11 mouse cellular contexts compared by ENCODE assay signal in the genomic region with DNA sequence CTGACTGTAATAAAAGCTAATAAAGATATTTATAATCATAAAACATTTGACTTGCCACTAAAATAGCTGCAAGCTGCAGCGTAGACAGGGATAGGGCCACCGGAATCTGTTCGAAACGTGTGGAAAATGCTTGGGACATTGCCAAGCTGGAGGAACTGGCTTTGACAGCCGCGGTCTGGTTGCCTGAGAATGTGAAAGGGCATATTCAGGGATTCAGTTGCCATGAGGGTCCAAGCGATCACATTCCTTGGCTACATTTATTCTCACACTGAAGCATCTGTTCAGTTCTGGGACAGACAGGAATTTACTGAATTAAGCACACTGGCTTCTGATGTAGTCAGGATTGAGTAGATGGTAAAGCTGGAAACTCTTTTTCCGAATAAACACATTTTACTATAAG. TPM values are rescaled to one million over a fixed set of nuclear protein-coding genes. Genes with fewer than 3 reads are reported as not detected.
DNase-seq lines count a peak whose midpoint lies in the region; ATAC-seq lines count a peak whose summit lies in the region.
"Had no signal": no experiment of that assay in that cellular context is flagged by ENCODE, and none has a peak within 500 bp of the region (broad histone marks: within the 10 kb centered on the region; RNA-seq: fewer than 3 reads in every experiment).

No protein-coding gene starts in this region.

- no peaks in the 10 kb centered on the region for H3K4me1 ChIP-seq in forebrain, embryonic 14.5 days (ENCODE audit: control insufficient read depth, insufficient read depth, low read length)
- no peaks in the 10 kb centered on the region for H3K4me1 ChIP-seq in forebrain, embryonic 11.5 days (replicated peaks; ENCODE audit: control insufficient read depth, insufficient read depth, low read length)
- no peaks in the 10 kb centered on the region for H3K4me1 ChIP-seq in kidney, embryonic 14.5 days (ENCODE audit: control insufficient read depth, insufficient read depth, low read length)

- H3K27me3 ChIP-seq in forebrain, embryonic 14.5 days (replicated peaks; ENCODE audit: control insufficient read depth, insufficient read depth, low read length) = no peaks in the 10 kb centered on the region
- no peaks in the 10 kb centered on the region for H3K27me3 ChIP-seq in forebrain, embryonic 11.5 days (ENCODE audit: control insufficient read depth, insufficient read depth, low read length)
- no peaks in the 10 kb centered on the region for H3K27me3 ChIP-seq in kidney, embryonic 14.5 days (ENCODE audit: control insufficient read depth, insufficient read depth, low read length)

- DNase-seq in forebrain, embryonic 14.5 days (ENCODE audit: low spot score) = peak; percentile 58
- no peak for DNase-seq in forebrain, embryonic 11.5 days (ENCODE audit: low spot score)
- peak; percentile 25 for DNase-seq in kidney, adult 18-20 months
- DNase-seq in right cerebral cortex, postnatal 4 days = peak; percentile 32
- DNase-seq in right cerebral cortex, adult 2 months (ENCODE audit: low spot score in 2 of 2) = no peak
- DNase-seq in thymus, postnatal 14 days = no peak
- no peak for DNase-seq in urinary bladder, adult 18-20 months (ENCODE audit: low spot score in 2 of 2)
- DNase-seq: cerebellum, adult 9-10 months had no signal

- no peaks in the 10 kb centered on the region for H3K36me3 ChIP-seq in forebrain, embryonic 14.5 days (ENCODE audit: control insufficient read depth, insufficient read depth, low read length)
- no peaks in the 10 kb centered on the region for H3K36me3 ChIP-seq in forebrain, embryonic 11.5 days (ENCODE audit: control insufficient read depth, insufficient read depth, low read length)
- H3K36me3 ChIP-seq in kidney, embryonic 14.5 days (ENCODE audit: control insufficient read depth, insufficient read depth, low read length) = no peaks in the 10 kb centered on the region

- no peaks in the 10 kb centered on the region for H3K9me3 ChIP-seq in forebrain, embryonic 14.5 days (replicated peaks; ENCODE audit: control insufficient read depth, low read length)
- no peaks in the 10 kb centered on the region for H3K9me3 ChIP-seq in forebrain, embryonic 11.5 days (ENCODE audit: control insufficient read depth, low read length)
- no peaks in the 10 kb centered on the region for H3K9me3 ChIP-seq in kidney, embryonic 14.5 days (ENCODE audit: control insufficient read depth, low read length)

- no peak overlapping the region for H3K9ac ChIP-seq in forebrain, embryonic 14.5 days (ENCODE audit: low read length)
- H3K9ac ChIP-seq in forebrain, embryonic 11.5 days (ENCODE audit: low read length) = no peak overlapping the region
- H3K9ac ChIP-seq in kidney, embryonic 14.5 days (ENCODE audit: low read depth, low read length) = no peak overlapping the region

- no peak for ATAC-seq in forebrain, embryonic 14.5 days
- no peak for ATAC-seq in forebrain, embryonic 11.5 days (replicated peaks; ENCODE audit: low FRiP score)
- no peak for ATAC-seq in kidney, embryonic 14.5 days (ENCODE audit: low FRiP score, low TSS enrichment)

- H3K4me3 ChIP-seq in forebrain, embryonic 14.5 days (ENCODE audit: low read depth, low read length) = no peak overlapping the region
- H3K4me3 ChIP-seq in forebrain, embryonic 11.5 days (ENCODE audit: low read depth, low read length) = no peak overlapping the region
- H3K4me3 ChIP-seq in kidney, embryonic 14.5 days (ENCODE audit: low read length) = no peak overlapping the region
- H3K4me3 ChIP-seq: erythroblast, embryonic 14.5 days had no signal

- no peak overlapping the region for H3K4me2 ChIP-seq in forebrain, embryonic 14.5 days (ENCODE audit: low read length)
- no peak overlapping the region for H3K4me2 ChIP-seq in forebrain, embryonic 11.5 days (ENCODE audit: low read depth, low read length, severe bottlenecking)
- H3K4me2 ChIP-seq in kidney, embryonic 14.5 days (replicated peaks; ENCODE audit: low read depth, low read length) = no peak overlapping the region

- H3K27ac ChIP-seq in forebrain, embryonic 14.5 days (ENCODE audit: low read depth, low read length) = no peak overlapping the region
- no peak overlapping the region for H3K27ac ChIP-seq in forebrain, embryonic 11.5 days (ENCODE audit: low read depth, low read length)
- no peak overlapping the region for H3K27ac ChIP-seq in kidney, embryonic 14.5 days (ENCODE audit: low read depth, low read length)

- 59% methylated on average over 8 of the region's 8 CpGs for WGBS in forebrain, embryonic 14.5 days
- 94% methylated on average over 8 of the region's 8 CpGs for WGBS in forebrain, embryonic 11.5 days
- WGBS in kidney, embryonic 14.5 days = 60% methylated on average over 8 of the region's 8 CpGs

RNA-seq across cellular contexts. Expression of a gene that starts 14.2 kb away (rescaled TPM):
- polyA plus RNA-seq in forebrain, embryonic 14.5 days (2014; fragmentation: Nextera tagmentation; extraction: Ambion mirVana) = 118 and 126 TPM in 2 replicates
- 136 and 137 TPM in 2 replicates for polyA plus RNA-seq in forebrain, embryonic 11.5 days (2014; fragmentation: Nextera tagmentation; extraction: Ambion mirVana)
- 113 and 147 TPM in 2 replicates for polyA plus RNA-seq in kidney, embryonic 14.5 days (2014; fragmentation: Nextera tagmentation; extraction: Ambion mirVana)

RNA-seq across cellular contexts. Expression of a gene that starts 14.2 kb away (rescaled TPM):
- 531 and 625 TPM in 2 replicates for polyA plus RNA-seq in forebrain, embryonic 14.5 days (2014; fragmentation: Nextera tagmentation; extraction: Ambion mirVana)
- 502 and 538 TPM in 2 replicates for polyA plus RNA-seq in forebrain, embryonic 11.5 days (2014; fragmentation: Nextera tagmentation; extraction: Ambion mirVana)
- polyA plus RNA-seq in kidney, embryonic 14.5 days (2014; fragmentation: Nextera tagmentation; extraction: Ambion mirVana) = 691 and 852 TPM in 2 replicates

RNA-seq across cellular contexts. Expression of a gene that starts 23.5 kb away (rescaled TPM):
- polyA plus RNA-seq in forebrain, embryonic 14.5 days (2014; fragmentation: Nextera tagmentation; extraction: Ambion mirVana) = 0.40 and 0.72 TPM in 2 replicates
- 0.35 TPM in 1 of 2 replicates, not detected in the other for polyA plus RNA-seq in forebrain, embryonic 11.5 days (2014; fragmentation: Nextera tagmentation; extraction: Ambion mirVana)
- 0.10 and 0.28 TPM in 2 replicates for polyA plus RNA-seq in kidney, embryonic 14.5 days (2014; fragmentation: Nextera tagmentation; extraction: Ambion mirVana)
- polyA plus RNA-seq: C2C12; erythroblast, embryonic 14.5 days had no signal

Comparison
In these comparisons a context has a peak if more than half of its experiments do, and no peak if none do; other contexts are left out.
1. DNase-seq: peak in forebrain, embryonic 14.5 days (single experiment), kidney, adult 18-20 months (single experiment) and right cerebral cortex, postnatal 4 days (single experiment); none in forebrain, embryonic 11.5 days (single experiment), right cerebral cortex, adult 2 months (0 of 2), thymus, postnatal 14 days (single experiment) and urinary bladder, adult 18-20 months (0 of 2).